Mouse (Mus musculus): ENCODE measurements at regions not wholly inside any gene's neighbourhood (a gene's known extent, or its start where the extent isn't known, plus 50 kb on each side); places are given as distances from the start of the nearest gene placed in this dataset.

- DNase-seq (ENCODE audit: low spot score in 2 of 2), result peak in 1 of 2 experiments; percentile 16
- intact Hi-C loops (cut with DNase I), result loop anchor here (5.0 to 10.0 kb wide), 2 partner anchors 350 to 463 kb away; no protein-coding TSS in a partner anchor
These were observed 560.1 kb downstream of the Gm43517 start for GRCm38 (mm10) chr12:49944911-49945627.

- intact Hi-C loops (cut with DNase I), result loop anchor here (5.0 to 10.0 kb wide), 2 partner anchors 349 to 463 kb away; no protein-coding TSS in a partner anchor
- DNase-seq (ENCODE audit: low spot score in 2 of 2), result peak; percentile 34 to 77
These were observed 560.8 kb downstream of the Gm43517 start for GRCm38 (mm10) chr12:49945628-49946220.

- DNase-seq (ENCODE audit: low spot score in 2 of 2), result no peak
- intact Hi-C loops (cut with DNase I), result loop anchor here (5.0 to 10.0 kb wide), 2 partner anchors 348 to 465 kb away; no protein-coding TSS in a partner anchor
These were observed 561.8 kb downstream of the Gm43517 start for GRCm38 (mm10) chr12:49946752-49947260.

GRCm38 (mm10) chr12:49950986-49951385 lies 566.0 kb downstream of the Gm43517 start:
- intact Hi-C loops (cut with DNase I), result loop anchor here (2.0 to 10.0 kb wide), 5 partner anchors 134 to 994 kb away; no protein-coding TSS in a partner anchor
- DNase-seq (ENCODE audit: low spot score in 2 of 2), result peak in 1 of 2 experiments; percentile 72

- intact Hi-C loops (cut with DNase I), result loop anchor here (2.0 to 10.0 kb wide), 6 partner anchors 133 to 993 kb away; no protein-coding TSS in a partner anchor
These were observed 566.8 kb downstream of the Gm43517 start for GRCm38 (mm10) chr12:49951821-49952220.

GRCm38 (mm10) chr12:49968072-49968471 lies 583.1 kb downstream of the Gm43517 start:
- DNase-seq (ENCODE audit: low spot score in 2 of 2), result no peak
- intact Hi-C loops (cut with DNase I), result no loop called here

More at GRCm38 (mm10) chr12:49951821-49952220, 566.8 kb downstream of the Gm43517 start:
- DNase-seq (ENCODE audit: low spot score in 2 of 2), result peak; percentile 71 to 89

- intact Hi-C loops (cut with DNase I), result no loop called here
- no peak for DNase-seq (ENCODE audit: low spot score in 2 of 2)
These were observed 584.6 kb downstream of the Gm43517 start for GRCm38 (mm10) chr12:49969546-49969945.

- intact Hi-C loops (cut with DNase I), result no loop called here
- DNase-seq (ENCODE audit: low spot score in 2 of 2), result no peak
These were observed 589.8 kb downstream of the Gm43517 start for GRCm38 (mm10) chr12:49974591-49975323.

- DNase-seq (ENCODE audit: low spot score in 2 of 2), result no peak
- intact Hi-C loops (cut with DNase I), result no loop called here
These were observed 590.6 kb downstream of the Gm43517 start for GRCm38 (mm10) chr12:49975553-49975952.

- intact Hi-C loops (cut with DNase I), result loop anchor here (5.0 kb wide), 1 partner anchor 80 kb away; no protein-coding TSS in a partner anchor
- peak; percentile 10 to 88 for DNase-seq (ENCODE audit: low spot score in 2 of 2)
These were observed 607.6 kb downstream of the Gm43517 start for GRCm38 (mm10) chr12:49992501-49993079.

- intact Hi-C loops (cut with DNase I), result no loop called here
These were observed 610.0 kb downstream of the Prkd1 start for GRCm38 (mm10) chr12:50038808-50039374.

GRCm38 (mm10) chr12:50061286-50061685 lies 587.6 kb downstream of the Prkd1 start:
- DNase-seq (ENCODE audit: low spot score in 2 of 2), result peak in 1 of 2 experiments; percentile 66
- intact Hi-C loops (cut with DNase I), result no loop called here

More at GRCm38 (mm10) chr12:50038808-50039374, 610.0 kb downstream of the Prkd1 start:
- DNase-seq (ENCODE audit: low spot score in 2 of 2), result peak in 1 of 2 experiments; percentile 60

- intact Hi-C loops (cut with DNase I), result no loop called here
- no peak for DNase-seq (ENCODE audit: low spot score in 2 of 2)
These were observed 582.5 kb downstream of the Prkd1 start for GRCm38 (mm10) chr12:50066394-50066793.

GRCm38 (mm10) chr12:50071797-50072196 lies 577.1 kb downstream of the Prkd1 start:
- intact Hi-C loops (cut with DNase I), result loop anchor here (5.0 kb wide), 1 partner anchor 79 kb away; no protein-coding TSS in a partner anchor
- no peak for DNase-seq (ENCODE audit: low spot score in 2 of 2)

GRCm38 (mm10) chr12:50072359-50072758 lies 576.5 kb downstream of the Prkd1 start:
- intact Hi-C loops (cut with DNase I), result loop anchor here (5.0 kb wide), 1 partner anchor 80 kb away; no protein-coding TSS in a partner anchor

GRCm38 (mm10) chr12:50073684-50074083 lies 575.2 kb downstream of the Prkd1 start:
- DNase-seq (ENCODE audit: low spot score in 2 of 2), result peak; percentile 18 to 93
- intact Hi-C loops (cut with DNase I), result loop anchor here (5.0 kb wide), 1 partner anchor 81 kb away; no protein-coding TSS in a partner anchor

More at GRCm38 (mm10) chr12:50072359-50072758, 576.5 kb downstream of the Prkd1 start:
- DNase-seq (ENCODE audit: low spot score in 2 of 2), result no peak

- peak in 1 of 2 experiments; percentile 26 for DNase-seq (ENCODE audit: low spot score in 2 of 2)
- intact Hi-C loops (cut with DNase I), result loop anchor here (10.0 kb wide), 1 partner anchor 126 kb away; no protein-coding TSS in a partner anchor
These were observed 567.7 kb downstream of the Prkd1 start for GRCm38 (mm10) chr12:50081157-50081556.

GRCm38 (mm10) chr12:50081571-50081970 lies 567.3 kb downstream of the Prkd1 start:
- DNase-seq (ENCODE audit: low spot score in 2 of 2), result peak in 1 of 2 experiments; percentile 79

More at GRCm38 (mm10) chr12:50081571-50081970, 567.3 kb downstream of the Prkd1 start:
- intact Hi-C loops (cut with DNase I), result loop anchor here (10.0 kb wide), 1 partner anchor 127 kb away; no protein-coding TSS in a partner anchor

Measured in left cerebral cortex, postnatal 25 days (tissue).